Mouse (Mus musculus) spleen, adult 2 months (tissue): ENCODE measurements around the gene Spata4. TPM values are rescaled to one million over a fixed set of nuclear protein-coding genes. Genes with fewer than 3 reads are reported as not detected.

Experiments used
- DNase-seq, 2 experiments: peaks; one replicate each; pipeline versions ENCODE4 v3.0.0 to v3.0.0-alpha.2; 2012 to 2021; ENCODE audit warnings: low spot score in 2 of 2, low read depth in 1 of 2
- H3K27ac ChIP-seq: fragments of 200-500 bp; 2 replicates; pipeline ENCODE4 v1.5.1; 2012; ENCODE audit warnings: low read length, inconsistent platforms; ENCODE audit not compliant: insufficient read depth
- H3K27me3 ChIP-seq: fragments of 200-500 bp; 2 replicates; pipeline ENCODE4 v1.6.1; 2012; ENCODE audit warnings: mild to moderate bottlenecking, moderate library complexity, low read length, inconsistent platforms; ENCODE audit not compliant: control insufficient read depth, insufficient read depth
- H3K36me3 ChIP-seq: fragments of 200-500 bp; 2 replicates; pipeline ENCODE4 v1.6.1; 2012; ENCODE audit warnings: mild to moderate bottlenecking, low read length, inconsistent platforms; ENCODE audit not compliant: control insufficient read depth, insufficient read depth
- H3K4me1 ChIP-seq: fragments of 200-500 bp; 2 replicates; pipeline ENCODE4 v1.6.1; 2011; ENCODE audit warnings: inconsistent platforms; ENCODE audit not compliant: control insufficient read depth, insufficient read depth, insufficient read length
- H3K4me3 ChIP-seq: fragments of 200-500 bp; 2 replicates; pipeline ENCODE4 v1.5.1; 2011; ENCODE audit warnings: mild to moderate bottlenecking, inconsistent platforms; ENCODE audit not compliant: insufficient read depth, insufficient read length; ENCODE audit errors: extremely low read depth
- CTCF ChIP-seq: fragments of 200-500 bp; IDR thresholded peaks from 2 replicates; pipeline ENCODE4 v1.5.1; 2011; ENCODE audit warnings: mild to moderate bottlenecking, inconsistent platforms; ENCODE audit not compliant: insufficient read depth, insufficient read length, insufficient replicate concordance; ENCODE audit errors: extremely low read depth
- POLR2A ChIP-seq: fragments of 200-500 bp; IDR thresholded peaks from 2 replicates; pipeline ENCODE4 v1.6.1; 2011; ENCODE audit warnings: low read depth, low read length, inconsistent platforms
- WGBS: fragments of 180-500 bp; shearing (Covaris S2); methylation state at CpG from one replicate; pipeline ENCODE4 v1.1.7; 2018; 5-methylcytosine and 5-hydroxymethylcytosine counted together
- polyA plus RNA-seq: library from polyadenylated mRNA; depleted of rRNA; stranded (reverse); fragments of >200 nt; gene quantifications from 2 replicates; pipeline ENCODE4 v1.2.3, GENCODE M21; 2012; rRNA removed

The Spata4 gene
- polyA plus RNA-seq = not detected in 2 replicates

DNA sequence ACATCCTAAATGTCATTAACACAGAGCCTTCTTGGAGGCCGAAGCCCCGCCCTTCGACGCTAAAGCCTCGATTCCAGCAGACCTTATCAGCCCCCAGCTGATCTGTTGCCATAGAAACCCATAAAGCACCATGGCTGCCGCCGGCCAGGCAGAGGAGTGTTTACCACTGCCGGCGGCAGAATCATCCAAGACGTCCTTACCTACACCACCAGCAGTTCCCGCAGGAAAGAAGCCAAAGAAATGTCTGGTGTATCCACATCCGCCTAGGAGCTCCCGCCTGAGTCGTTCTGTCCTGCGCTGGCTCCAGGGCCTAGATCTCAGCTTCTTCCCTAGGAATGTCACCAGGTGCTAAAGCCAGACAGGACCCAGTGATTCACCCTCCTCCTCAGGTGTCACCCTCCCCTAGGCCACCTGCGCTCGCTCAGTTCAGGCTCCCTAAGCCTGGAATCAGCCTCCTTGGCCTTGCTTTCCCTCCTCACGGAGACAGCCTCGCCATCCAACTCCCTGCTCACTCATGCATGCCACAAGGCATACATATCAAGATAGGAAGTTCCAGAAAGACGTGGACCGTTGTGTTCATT lies at the start of gene Spata4:
Spata4 (plus strand) TSS at position 111 of the 581 bp plus-strand sequence.
- Histone ChIP-seq H3K27ac (no peak within 1 kb of the TSS), H3K4me1 (no peaks in the 10 kb centered on the region), H3K4me3 (no peak within 1 kb of the TSS), H3K27me3 (no peaks in the 10 kb centered on the region), H3K36me3 (no peaks in the 10 kb centered on the region)
- 70% methylated on average over 21 of the region's 21 CpGs for WGBS
- TF ChIP-seq CTCF (no peak), POLR2A (no peak)
- DNase-seq = no peak

DNA sequence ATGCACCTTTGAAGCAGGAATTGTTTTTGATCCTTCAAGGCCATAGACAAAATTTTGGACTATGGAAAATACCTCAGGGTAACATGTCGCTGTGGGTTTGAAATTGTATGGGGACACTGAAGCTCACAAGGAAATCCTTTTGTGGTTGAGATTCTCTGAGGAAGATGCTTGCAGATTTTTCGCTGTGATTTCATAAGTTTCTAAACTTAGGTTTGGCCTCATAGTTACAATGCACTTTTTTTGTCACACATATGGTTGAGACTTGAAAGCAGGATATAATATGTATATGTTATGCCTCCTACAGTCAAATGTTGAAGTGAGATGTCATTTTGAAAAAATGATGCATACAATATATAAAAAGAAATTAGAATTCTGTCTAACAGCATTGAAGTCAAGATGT lies 45.7 kb upstream of the Spata4 start:
- no peaks in the 10 kb centered on the region for H3K4me1 ChIP-seq
- no peak overlapping the region for H3K27ac ChIP-seq
- no peak for DNase-seq
- no peaks in the 10 kb centered on the region for H3K36me3 ChIP-seq
- 56% methylated on average over 2 of the region's 2 CpGs for WGBS
- TF ChIP-seq CTCF (no peak), POLR2A (no peak)
- no peak overlapping the region for H3K4me3 ChIP-seq
- no peaks in the 10 kb centered on the region for H3K27me3 ChIP-seq

DNA sequence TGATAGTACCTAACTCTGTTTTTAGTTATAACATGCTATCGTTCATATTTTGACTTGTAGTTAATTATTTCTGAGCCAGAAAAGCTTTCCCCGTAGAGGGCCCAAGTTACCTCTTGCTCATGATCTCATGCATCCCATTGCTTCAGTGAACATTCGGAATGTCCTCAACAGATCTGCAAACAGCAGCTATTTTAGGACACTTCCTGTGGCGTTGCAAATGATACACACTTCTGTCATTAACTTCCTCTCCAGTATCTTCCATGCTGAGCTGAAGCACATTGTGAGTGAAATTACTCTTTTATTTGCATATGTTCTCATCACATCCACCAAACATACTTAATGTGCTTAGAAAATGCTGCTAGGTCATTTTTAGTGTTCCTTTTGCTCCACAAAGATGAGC lies 38.4 kb upstream of the Spata4 start:
- no peak for TF ChIP-seq POLR2A
- H3K36me3 ChIP-seq = no peaks in the 10 kb centered on the region
- H3K27me3 ChIP-seq = no peaks in the 10 kb centered on the region
- 31% methylated on average over 4 of the region's 4 CpGs for WGBS
- no peaks in the 10 kb centered on the region for H3K4me1 ChIP-seq
- no peak for DNase-seq
- H3K4me3 ChIP-seq = no peak overlapping the region
- no peak overlapping the region for H3K27ac ChIP-seq

DNA sequence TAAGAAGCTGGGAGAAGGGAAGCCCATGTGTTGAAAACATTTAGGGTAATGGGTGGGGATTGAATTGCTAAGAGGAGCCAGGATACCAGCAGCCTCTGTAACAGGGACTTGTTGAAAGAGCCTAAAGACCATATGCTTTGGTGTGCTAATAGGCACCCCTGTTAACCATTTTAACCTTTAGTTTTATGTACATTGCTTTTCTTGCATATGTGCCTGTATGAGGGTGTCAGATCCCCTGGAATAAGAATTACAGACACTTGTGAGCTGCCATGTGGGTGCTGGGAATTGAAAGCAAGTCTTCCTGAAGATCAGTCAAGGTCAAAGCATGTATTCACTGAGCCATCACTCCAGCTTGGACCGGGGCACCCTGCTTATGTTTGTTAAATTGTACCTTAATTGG lies 35.4 kb upstream of the Spata4 start:
- TF ChIP-seq POLR2A (no peak), CTCF (no peak)
- DNase-seq = no peak
- no peak overlapping the region for H3K4me3 ChIP-seq
- no peaks in the 10 kb centered on the region for H3K27me3 ChIP-seq
- no peak overlapping the region for H3K27ac ChIP-seq
- H3K4me1 ChIP-seq = no peaks in the 10 kb centered on the region
- H3K36me3 ChIP-seq = no peaks in the 10 kb centered on the region
- WGBS = 88% methylated on average over 1 of the region's 1 CpGs

DNA sequence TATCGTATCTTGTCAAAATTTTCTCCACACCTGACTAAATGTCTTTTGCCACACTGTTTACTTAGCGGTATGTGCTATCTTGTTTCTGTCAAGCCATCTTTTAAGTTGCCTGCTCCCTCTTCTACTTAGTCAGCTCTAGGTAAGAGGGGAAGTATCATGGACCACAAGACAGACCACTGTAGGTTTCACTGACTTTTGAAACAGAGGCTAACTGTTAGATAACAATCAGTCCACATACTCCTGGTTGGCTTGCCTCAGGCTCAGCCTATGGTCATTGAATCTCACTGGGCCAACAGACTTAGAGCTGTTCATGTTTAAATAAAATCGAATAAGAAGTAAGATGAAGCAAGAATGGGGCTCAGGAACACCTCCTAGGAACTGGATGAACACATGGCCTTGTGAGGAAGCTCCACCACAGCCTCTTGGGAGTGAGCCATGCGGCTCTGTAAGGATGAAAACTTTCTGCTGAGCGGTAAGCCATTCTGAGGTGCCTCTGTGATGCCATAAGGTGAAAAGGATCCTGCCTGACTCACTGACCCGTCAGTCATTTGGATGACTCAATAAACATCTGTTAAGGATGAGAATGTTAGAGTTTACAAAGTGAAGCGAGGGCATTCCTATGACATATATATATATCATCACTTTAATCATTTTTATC lies 34.8 kb upstream of the Spata4 start:
- DNase-seq = no peak
- TF ChIP-seq CTCF (no peak), POLR2A (no peak)
- Histone ChIP-seq H3K4me1 (no peaks in the 10 kb centered on the region), H3K36me3 (no peaks in the 10 kb centered on the region), H3K4me3 (no peak overlapping the region), H3K27me3 (no peaks in the 10 kb centered on the region), H3K27ac (no peak overlapping the region)
- WGBS = 82% methylated on average over 7 of the region's 7 CpGs

DNA sequence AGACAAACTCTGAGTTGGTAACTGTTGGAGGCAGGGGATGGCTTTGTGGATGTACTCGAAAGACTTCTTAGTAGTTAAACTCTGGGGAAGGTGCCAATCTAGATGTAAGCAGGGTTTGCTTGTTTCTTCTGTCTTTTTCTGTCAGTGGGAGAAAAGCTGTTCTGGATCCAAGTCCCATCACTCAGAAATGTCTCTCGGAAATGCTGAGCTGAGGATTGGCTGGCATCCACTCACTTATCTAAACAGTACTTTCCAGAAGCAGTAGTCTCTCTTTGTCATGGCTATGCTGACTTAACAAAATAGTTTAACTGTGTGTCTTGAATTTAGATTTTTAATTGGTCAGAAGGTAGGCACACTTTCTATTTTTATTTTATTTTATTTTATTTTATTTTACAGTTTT lies 33.4 kb upstream of the Spata4 start:
- WGBS = 84% methylated on average over 2 of the region's 2 CpGs
- H3K27ac ChIP-seq = no peak overlapping the region

More for the DNA sequence above, 33.4 kb upstream of the Spata4 start:
- H3K4me1 ChIP-seq = no peaks in the 10 kb centered on the region
- H3K36me3 ChIP-seq = no peaks in the 10 kb centered on the region
- no peak for DNase-seq
- no peak overlapping the region for H3K4me3 ChIP-seq
- TF ChIP-seq CTCF (no peak), POLR2A (no peak)
- no peaks in the 10 kb centered on the region for H3K27me3 ChIP-seq
